Mouse (Mus musculus): ENCODE measurements at regions not wholly inside any gene's neighbourhood (a gene's known extent, or its start where the extent isn't known, plus 50 kb on each side); places are given as distances from the start of the nearest gene placed in this dataset.
"Not testable (repeated sequence)": the region's sequence is repeated elsewhere in the genome, so short reads cannot be mapped to it uniquely, and the experiment has no call there.

- DNase-seq (ENCODE audit: low spot score in 2 of 2): no peak
Observed at GRCm38 (mm10) chr12:8447612-8448011, 52.2 kb downstream of the Rhob start.

GRCm38 (mm10) chr12:8447025-8447424 is 52.8 kb downstream of the Rhob start:
- no peak for DNase-seq (ENCODE audit: low spot score in 2 of 2)

GRCm38 (mm10) chr12:8444975-8445853 is 54.6 kb downstream of the Rhob start:
- DNase-seq (ENCODE audit: low spot score in 2 of 2): peak; percentile 89 to 94

GRCm38 (mm10) chr12:8443917-8444453 is 55.8 kb downstream of the Rhob start:
- peak; percentile 80 to 93 for DNase-seq (ENCODE audit: low spot score in 2 of 2)

GRCm38 (mm10) chr12:8443253-8443661 is 56.6 kb downstream of the Rhob start:
- DNase-seq (ENCODE audit: low spot score in 2 of 2): peak; percentile 86 to 90

GRCm38 (mm10) chr12:8441275-8441674 is 58.5 kb downstream of the Rhob start:
- no peak for DNase-seq (ENCODE audit: low spot score in 2 of 2)

- DNase-seq (ENCODE audit: low spot score in 2 of 2): no peak
Observed at GRCm38 (mm10) chr12:8440373-8440772, 59.4 kb downstream of the Rhob start.

- DNase-seq (ENCODE audit: low spot score in 2 of 2): no peak
Observed at GRCm38 (mm10) chr12:8439957-8440356, 59.9 kb downstream of the Rhob start.

GRCm38 (mm10) chr12:8439486-8439885 is 60.3 kb downstream of the Rhob start:
- DNase-seq (ENCODE audit: low spot score in 2 of 2): no peak

GRCm38 (mm10) chr12:8438638-8439037 is 61.2 kb downstream of the Rhob start:
- DNase-seq (ENCODE audit: low spot score in 2 of 2): no peak

GRCm38 (mm10) chr12:8436976-8437580 is 62.7 kb downstream of the Rhob start:
- DNase-seq (ENCODE audit: low spot score in 2 of 2): no peak

- DNase-seq (ENCODE audit: low spot score in 2 of 2): no peak
Observed at GRCm38 (mm10) chr12:8436553-8436952, 63.3 kb downstream of the Rhob start.

- DNase-seq (ENCODE audit: low spot score in 2 of 2): not testable (repeated sequence)
Observed at GRCm38 (mm10) chr12:8435651-8436348, 64.0 kb downstream of the Rhob start.

GRCm38 (mm10) chr12:8428228-8428990 is 71.4 kb downstream of the Rhob start:
- peak in 1 of 2 experiments; percentile 66 for DNase-seq (ENCODE audit: low spot score in 2 of 2)

- DNase-seq (ENCODE audit: low spot score in 2 of 2): no peak
Observed at GRCm38 (mm10) chr12:8424515-8424914, 75.3 kb downstream of the Rhob start.

- DNase-seq (ENCODE audit: low spot score in 2 of 2): no peak
Observed at GRCm38 (mm10) chr12:8422676-8423075, 77.1 kb downstream of the Rhob start.

GRCm38 (mm10) chr12:8421271-8421567 is 78.6 kb downstream of the Rhob start:
- DNase-seq (ENCODE audit: low spot score in 2 of 2): no peak

- no peak for DNase-seq (ENCODE audit: low spot score in 2 of 2)
Observed at GRCm38 (mm10) chr12:8420511-8421270, 79.1 kb downstream of the Rhob start.

GRCm38 (mm10) chr12:8418890-8419289 is 80.9 kb downstream of the Rhob start:
- no peak for DNase-seq (ENCODE audit: low spot score in 2 of 2)

- DNase-seq (ENCODE audit: low spot score in 2 of 2): no peak
Observed at GRCm38 (mm10) chr12:8417127-8417790, 82.5 kb downstream of the Rhob start.

All from heart, adult 9 months (tissue).